In genomic region chr7:126297579-126298460, GRCm38 (mm10) we compare ENCODE assay signal across 8 mouse cellular contexts. TPM values are rescaled to one million over a fixed set of nuclear protein-coding genes. Genes with fewer than 3 reads are reported as not detected.
A peak's percentile ranks its signal among the peaks of the same experiment; 100 is the strongest.
DNase-seq lines count a peak whose midpoint lies in the region; ATAC-seq and TF ChIP-seq lines count a peak whose summit lies in the region.
"Had no signal": no experiment of that assay in that cellular context is flagged by ENCODE, and none has a peak within 500 bp of the region (broad histone marks: within the 10 kb centered on the region; RNA-seq: fewer than 3 reads in every experiment).

No protein-coding gene starts in this region.

- peak; percentile 38; the same call in 1 of the 2 replicates for ATAC-seq in limb, embryonic 14.5 days (ENCODE audit: low FRiP score, low read depth)
- no peak for ATAC-seq in frontal cortex, adult (ENCODE audit: low TSS enrichment)

- H3K9ac ChIP-seq in limb, embryonic 14.5 days (ENCODE audit: low read depth, low read length, severe bottlenecking): no peak overlapping the region

- no peaks in the 10 kb centered on the region for H3K27me3 ChIP-seq in limb, embryonic 14.5 days (ENCODE audit: control insufficient read depth, insufficient read depth, low read length)

- H3K9me3 ChIP-seq in limb, embryonic 14.5 days (ENCODE audit: control insufficient read depth, low read length): no peaks in the 10 kb centered on the region

- TF ChIP-seq POLR2A in limb, embryonic 14.5 days (IDR thresholded peaks at IDR 0.05; ENCODE audit: borderline replicate concordance, extremely low read depth, insufficient read depth, insufficient read length): no peak

- H3K4me1 ChIP-seq in limb, embryonic 14.5 days (ENCODE audit: control insufficient read depth, insufficient read depth, low read length): no peaks in the 10 kb centered on the region

- H3K4me2 ChIP-seq in limb, embryonic 14.5 days (replicated peaks; ENCODE audit: low read depth, low read length, severe bottlenecking): no peak overlapping the region

- peak; percentile 73 for DNase-seq in kidney, postnatal 10 days
- no peak for DNase-seq in kidney, adult 18-20 months
- DNase-seq in thymus, postnatal 0 days (ENCODE audit: low spot score): peak; percentile 62
- no peak for DNase-seq in thymus, adult 18-20 months
- DNase-seq in c-Kit-positive CD71-positive TER-119-positive erythroid progenitor cells, embryonic 14.5 days (ENCODE audit: low spot score): peak; percentile 49
- peak; percentile 60 for DNase-seq in limb, embryonic 14.5 days (ENCODE audit: low spot score)

- no peak overlapping the region for H3K27ac ChIP-seq in limb, embryonic 14.5 days (replicated peaks; ENCODE audit: low read depth, low read length)

- no peak overlapping the region for H3K4me3 ChIP-seq in limb, embryonic 14.5 days (replicated peaks; ENCODE audit: low read length)
- H3K4me3 ChIP-seq: erythroblast, embryonic 14.5 days had no signal

- 71% methylated on average over 8 of the region's 8 CpGs for WGBS in limb, embryonic 14.5 days

- H3K36me3 ChIP-seq in limb, embryonic 14.5 days (ENCODE audit: control insufficient read depth, insufficient read depth, low read length): peaks cover 18% of the 10 kb centered on the region

RNA-seq across cellular contexts. Expression of gene Sbk1, which starts 25.4 kb away (rescaled TPM):
- polyA plus RNA-seq in thymus, postnatal 0 days (2015; fragmentation: Nextera tagmentation; extraction: Ambion mirVana): 17.9 and 19.1 TPM in 2 replicates
- 47.9 and 68.3 TPM in 2 replicates for polyA plus RNA-seq in limb, embryonic 14.5 days (2012; rRNA removed)
- polyA plus RNA-seq in limb, embryonic 14.5 days (2014; fragmentation: Nextera tagmentation; extraction: Ambion mirVana): 50.9 and 59.6 TPM in 2 replicates

Comparison
In these comparisons a context has a peak if more than half of its experiments do, and no peak if none do; other contexts are left out.
1. DNase-seq: peak in kidney, postnatal 10 days (single experiment), thymus, postnatal 0 days (single experiment), c-Kit-positive CD71-positive TER-119-positive erythroid progenitor cells, embryonic 14.5 days (single experiment) and limb, embryonic 14.5 days (single experiment); none in kidney, adult 18-20 months (single experiment) and thymus, adult 18-20 months (0 of 2).